Mouse (Mus musculus): Measurements from ENCODE around the gene B3gat2.

The B3gat2 gene

DNA sequence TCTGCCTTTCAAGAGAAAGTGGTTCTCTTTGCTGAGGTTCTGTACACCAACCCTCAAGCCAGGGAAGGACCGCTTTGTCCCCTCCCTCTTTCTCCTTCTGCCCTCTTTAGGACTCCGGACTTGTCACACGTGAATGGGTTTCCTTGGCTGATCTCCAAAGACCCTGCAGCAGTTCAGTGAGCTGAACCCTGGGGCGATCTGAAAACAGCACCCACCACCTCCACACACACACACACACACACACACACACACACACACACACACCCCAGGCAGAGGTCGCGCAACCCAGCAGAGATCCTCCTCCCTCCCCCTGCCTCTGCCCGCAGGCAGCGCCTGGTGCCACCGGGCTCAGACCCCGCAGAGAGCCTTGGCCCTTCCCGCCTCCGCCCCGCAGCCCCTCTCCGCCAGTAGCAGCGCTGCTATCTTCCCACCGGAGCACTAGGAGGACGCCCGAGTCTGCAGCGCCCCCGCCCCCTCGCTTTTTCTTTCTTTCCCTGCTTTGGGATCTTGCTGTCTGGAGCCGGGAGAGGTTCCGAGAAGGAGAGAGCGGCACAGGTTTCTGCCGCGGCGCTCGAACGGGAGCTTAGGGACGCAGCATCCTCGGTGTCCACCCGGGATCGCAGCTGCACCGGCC lies at the start of gene B3gat2:
TSS of gene B3gat2 (plus strand) at position 252 of the 634 bp plus-strand sequence.
- no peak for DNase-seq (ENCODE audit: low read depth, low spot score)

DNA sequence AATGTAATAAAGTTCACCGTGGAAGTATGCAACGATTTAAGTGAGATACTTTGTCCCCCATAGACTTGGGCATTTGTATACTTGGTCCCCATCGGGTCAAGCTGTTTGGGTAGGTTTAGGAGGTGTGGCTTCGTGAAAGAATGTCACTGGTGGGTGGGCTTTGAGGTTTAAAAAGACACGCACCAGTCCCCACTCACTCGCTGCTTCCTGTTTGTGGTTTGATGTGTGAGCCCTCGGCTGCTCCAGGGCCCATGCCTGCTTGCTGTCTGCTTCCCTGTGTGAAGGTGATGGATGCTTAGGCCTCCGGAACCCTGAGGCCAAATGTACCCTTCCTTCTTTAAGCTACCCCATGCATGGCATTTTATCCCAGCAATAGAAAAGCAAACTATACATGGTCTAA lies 41.2 kb upstream of the B3gat2 start:
- no peak for DNase-seq (ENCODE audit: low read depth, low spot score)

DNA sequence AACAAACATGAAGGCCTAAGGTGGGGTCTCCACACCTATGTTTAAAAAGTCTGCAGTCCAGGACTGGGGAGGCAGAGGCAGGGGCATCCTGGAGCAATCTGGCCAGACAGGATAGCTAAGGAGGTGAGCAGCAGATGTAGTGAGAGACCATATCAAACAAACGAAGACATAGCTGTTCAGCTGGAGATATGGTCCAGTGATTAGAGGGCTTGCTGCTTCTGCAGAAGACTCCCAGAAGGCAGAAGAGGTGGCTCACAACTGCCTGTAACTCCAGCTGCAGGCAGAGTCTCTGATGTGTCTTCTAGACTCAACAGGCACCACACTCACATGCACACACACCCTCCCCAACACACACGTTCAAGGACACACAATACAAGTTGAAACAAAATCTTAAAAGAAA lies 40.5 kb upstream of the B3gat2 start:
- no peak for DNase-seq (ENCODE audit: low read depth, low spot score)

DNA sequence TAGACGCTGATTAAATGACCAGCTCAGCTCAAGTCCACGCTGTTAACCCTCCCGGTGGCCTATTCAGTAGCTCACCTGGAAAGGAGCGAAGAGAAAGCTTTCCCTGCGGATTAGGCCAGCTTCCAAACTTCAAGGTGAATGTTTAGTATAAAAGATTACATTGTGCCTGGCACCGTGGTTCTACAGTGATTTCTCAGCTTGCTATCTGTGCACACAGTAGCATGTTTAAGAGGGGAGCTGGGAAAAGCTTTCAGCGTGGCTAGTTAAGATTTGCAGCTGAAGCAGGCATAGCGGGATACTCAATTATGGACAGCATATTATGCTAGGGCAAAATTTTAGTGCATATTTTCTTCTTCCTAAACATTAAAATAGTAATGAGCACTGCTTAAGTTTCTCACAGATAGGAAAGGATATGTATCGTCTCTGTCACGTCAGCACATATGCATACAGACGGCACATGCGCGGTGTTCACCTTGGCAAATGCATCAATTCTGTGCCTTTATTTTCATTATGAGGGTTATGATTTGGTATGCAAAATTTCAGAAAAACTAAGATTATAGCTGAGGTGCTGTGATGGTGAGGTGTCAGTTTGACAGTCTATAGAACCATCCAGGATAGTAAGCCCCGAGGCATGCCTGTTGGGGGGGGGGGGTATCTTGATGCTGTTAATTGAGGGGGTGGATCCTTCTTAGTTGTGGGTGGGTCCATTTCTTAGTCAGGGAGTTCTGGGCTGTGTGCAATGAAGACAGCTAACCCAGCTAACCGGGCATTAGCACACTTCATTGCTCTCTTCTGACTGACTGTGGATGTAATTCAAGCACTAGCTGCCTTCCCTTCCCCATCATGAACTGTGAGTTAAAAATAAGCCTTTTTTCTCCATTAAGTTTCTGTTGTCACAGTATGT lies 38.8 kb upstream of the B3gat2 start:
- no peak for DNase-seq (ENCODE audit: low read depth, low spot score)

DNA sequence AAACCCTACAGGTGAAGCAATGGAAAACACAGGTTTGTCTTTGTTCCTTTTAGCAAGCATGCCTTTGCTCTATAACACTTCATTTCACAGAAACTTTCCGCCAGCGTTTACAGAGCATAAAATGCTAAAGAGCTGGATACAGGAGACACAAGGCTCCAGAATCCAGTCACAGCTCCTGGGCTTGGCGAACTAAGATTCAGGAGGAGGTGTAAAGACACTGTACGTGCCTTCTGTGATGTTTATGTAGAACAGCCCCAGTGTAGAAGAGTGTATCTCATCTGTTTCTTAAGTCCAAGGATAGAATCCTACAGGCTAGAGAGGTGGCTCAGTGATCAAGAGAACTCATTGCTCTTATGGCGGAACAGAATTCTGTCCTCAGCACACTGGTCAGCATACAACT lies 30.2 kb upstream of the B3gat2 start:
- no peak for DNase-seq (ENCODE audit: low read depth, low spot score)

DNA sequence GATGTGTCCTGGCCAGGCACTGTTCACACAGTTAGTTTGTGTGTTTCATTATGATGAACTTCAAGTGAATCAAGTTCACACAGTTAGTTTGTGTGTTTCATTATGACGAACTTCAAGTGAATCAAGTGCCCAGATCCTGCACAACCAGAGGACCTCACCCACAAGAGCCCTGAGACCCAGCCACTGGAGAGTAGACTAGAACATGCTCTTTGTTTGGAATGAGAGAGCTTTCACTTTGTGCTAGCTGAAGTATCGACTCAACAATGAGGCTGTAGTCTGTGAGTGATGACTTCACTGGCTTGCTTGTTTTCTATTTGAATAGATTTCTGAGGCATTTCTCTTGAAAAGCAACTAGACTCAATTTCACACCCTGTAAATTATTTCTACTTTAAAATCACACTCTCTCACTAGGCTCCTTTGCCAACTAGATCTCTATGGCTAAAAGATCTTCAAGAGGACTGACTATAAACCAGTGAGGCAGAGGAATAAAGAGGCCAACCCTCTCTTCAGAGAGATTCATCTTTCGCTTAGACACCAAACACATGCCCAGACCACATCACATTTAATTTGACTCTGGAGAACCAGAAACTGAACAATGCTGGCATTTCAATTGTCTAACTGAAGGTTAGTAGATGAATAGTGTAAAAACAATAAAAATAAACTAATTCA lies 10.6 kb upstream of the B3gat2 start:
- no peak for DNase-seq (ENCODE audit: low read depth, low spot score)

DNA sequence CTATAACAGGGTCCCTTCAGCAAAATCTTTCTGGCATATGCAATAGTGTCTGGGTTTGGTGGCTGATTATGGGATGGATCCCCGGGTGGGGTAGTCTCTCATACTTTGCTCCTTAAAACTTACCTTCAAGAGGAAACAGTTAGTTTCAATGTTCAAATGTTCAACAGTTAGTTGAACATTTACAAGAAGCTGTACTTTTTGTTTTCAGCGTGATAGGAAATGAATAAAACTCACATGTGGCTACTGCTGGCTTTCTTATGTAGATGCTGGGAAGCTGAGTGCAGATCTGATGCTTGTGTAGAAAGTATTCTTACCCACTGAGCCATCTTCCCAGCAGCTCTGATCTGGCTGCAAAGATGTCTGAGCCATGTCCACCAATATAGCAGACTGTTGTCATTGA lies 8.5 kb upstream of the B3gat2 start:
- DNase-seq (ENCODE audit: low read depth, low spot score), result no peak

DNA sequence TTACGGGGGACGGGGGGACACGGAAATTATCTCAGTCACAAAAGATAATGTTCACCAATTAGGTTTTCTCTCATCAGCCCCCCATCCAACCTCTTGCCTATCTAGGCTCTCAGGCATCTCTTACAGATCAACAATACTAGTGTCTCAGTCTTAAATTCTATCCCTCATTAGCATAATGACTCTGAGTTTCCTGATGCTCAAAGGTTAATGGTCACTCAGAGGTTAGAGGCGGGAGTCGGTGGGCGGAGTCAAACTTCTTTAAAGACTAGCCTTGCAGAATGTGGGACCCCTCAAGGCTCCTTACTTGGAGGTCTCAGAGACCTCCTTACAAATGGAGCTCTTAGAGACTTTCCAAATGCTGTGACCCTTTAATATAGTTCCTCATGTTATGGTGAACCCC lies 8.0 kb upstream of the B3gat2 start:
- DNase-seq (ENCODE audit: low read depth, low spot score), result no peak

DNA sequence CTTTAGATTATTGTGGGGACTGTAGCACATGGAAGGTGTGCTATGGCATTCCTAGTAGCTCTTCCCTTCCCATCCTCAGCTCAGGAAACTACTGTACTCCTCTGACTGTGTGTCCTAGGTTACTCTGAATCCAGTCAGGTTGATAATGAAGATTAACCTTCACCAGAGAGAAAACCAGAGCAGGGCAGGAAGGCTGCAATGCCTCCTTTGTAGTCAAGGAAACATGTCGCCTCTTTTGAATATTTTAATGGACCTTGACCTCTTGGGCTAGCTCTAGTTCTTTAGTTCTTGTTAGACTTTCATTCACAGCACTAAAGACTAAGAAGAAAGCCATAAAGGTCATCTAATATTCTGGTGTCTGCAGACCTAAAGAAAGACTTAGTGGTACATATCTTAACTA lies 7.2 kb upstream of the B3gat2 start:
- no peak for DNase-seq (ENCODE audit: low read depth, low spot score)

DNA sequence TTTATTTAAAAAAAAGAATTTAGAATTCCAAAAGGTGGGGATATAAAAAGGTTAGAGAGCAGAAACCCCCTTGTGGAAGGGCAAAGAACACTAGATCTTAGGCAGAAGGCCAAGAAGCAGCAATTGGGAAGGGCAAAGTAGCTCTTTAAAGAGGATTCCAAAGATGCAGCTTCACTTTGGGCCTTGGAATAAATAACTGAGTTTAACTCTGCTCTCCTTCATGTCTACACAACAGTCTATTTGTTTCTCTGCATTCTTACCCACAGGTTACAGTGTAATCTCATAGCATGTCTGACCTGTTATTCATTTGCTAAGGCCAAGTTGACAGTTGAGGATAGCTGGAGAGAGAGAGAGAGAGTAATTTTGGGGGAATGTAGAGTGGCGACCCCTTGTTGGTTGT lies 6.6 kb upstream of the B3gat2 start:
- DNase-seq (ENCODE audit: low read depth, low spot score), result no peak

DNA sequence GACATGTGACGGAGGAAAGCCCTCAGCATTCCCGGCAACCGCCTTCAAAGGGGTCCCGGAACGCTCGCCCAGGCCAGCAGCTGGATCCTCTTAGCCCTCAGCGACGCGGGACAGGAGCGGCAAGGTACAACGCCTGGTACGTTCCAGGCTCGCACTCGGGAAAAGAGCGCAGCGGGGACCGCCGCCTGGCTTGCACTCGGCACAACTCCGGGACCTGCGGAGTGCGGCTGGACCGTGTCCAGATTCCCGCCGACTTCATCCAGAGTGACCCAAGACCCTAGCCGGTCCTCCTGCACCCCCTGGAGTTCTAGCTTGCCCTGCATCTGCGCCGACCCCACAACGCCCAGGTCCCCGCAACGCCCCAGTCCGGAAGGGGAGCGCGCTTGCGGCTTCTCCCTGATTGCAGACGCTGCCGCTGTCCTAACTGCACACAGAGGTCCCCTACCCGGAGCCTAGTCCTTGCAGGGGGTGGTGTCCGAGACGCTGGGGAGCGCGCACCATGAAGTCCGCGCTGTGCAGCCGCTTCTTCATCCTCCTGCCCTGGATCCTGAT lies 659 bp downstream of the B3gat2 start:
- DNase-seq (ENCODE audit: low read depth, low spot score), result no peak

DNA sequence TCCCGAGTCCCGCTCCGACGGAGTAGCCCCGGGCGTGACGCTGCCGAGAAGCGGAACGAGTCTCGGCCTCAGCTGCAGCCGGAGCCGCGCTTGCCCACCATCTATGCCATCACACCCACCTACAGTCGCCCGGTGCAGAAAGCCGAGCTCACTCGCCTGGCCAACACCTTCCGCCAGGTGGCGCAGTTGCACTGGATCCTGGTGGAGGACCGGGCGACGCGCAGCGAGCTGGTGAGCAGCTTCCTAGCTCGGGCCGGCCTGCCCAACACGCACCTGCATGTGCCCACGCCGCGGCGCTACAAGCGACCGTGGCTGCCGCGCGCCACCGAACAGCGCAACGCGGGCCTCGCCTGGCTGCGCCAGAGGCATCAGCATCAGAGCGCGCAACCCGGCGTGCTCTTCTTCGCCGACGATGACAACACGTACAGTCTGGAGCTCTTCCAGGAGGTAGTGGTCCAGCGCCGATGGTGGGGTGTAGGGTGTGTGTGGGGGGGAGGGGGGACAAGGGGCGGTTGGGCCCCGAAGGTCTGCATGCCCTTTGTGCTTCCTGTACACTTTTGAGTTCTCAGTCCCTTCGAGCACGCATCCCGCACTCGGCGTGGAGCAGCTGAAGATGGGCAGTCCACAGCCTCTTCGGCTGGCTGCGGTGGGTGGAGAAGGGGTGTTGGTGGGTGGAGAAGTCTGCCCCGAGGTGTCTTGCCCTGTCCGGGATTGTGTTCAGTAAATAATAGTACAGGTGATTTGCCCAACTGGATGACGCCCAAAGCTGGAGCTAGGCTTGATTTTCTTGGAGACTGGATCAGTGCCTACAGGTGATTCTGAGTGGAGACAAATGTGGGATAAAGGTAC lies 1.5 kb downstream of the B3gat2 start:
- peak; percentile 54 for DNase-seq (ENCODE audit: low read depth, low spot score)

DNA sequence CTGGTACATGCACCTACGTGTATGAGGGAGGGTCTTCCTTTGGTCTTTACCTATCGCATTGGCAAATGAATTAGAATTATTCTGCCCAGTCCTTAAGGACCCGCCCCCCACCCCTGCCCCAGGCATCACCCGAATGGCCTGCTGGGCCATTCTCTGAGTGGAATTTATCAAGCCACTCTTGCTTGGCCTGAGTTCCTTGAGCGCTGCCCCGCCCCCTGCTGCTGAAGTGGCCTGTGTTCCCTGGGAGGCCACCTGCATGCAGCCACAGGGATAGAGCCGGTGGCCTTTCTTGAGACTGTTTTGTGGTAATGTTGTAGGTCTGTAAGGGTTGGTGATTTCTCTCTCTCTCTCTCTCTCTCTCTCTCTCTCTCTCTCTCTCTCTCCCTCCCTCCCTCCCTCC lies 2.2 kb downstream of the B3gat2 start:
- no peak for DNase-seq (ENCODE audit: low read depth, low spot score)

DNA sequence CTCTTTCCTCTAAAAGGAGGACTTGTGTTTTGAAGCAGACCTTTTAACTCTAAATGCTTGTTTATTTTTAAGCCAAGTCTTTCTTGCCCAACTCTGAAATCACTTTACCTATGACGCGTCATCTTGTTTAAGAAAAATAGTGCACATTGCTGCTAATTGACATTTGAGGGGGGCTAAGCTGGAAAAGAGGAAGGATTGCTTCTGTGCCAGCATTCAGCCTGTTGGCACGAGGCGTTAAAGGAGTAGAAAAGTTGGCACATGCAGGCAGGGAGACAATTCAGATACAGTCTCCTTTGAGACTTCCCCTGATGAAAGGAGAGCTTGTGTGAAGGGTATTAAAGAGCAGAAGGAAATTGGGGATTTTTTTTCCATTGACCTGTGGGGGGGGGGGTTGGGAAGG lies 3.2 kb downstream of the B3gat2 start:
- DNase-seq (ENCODE audit: low read depth, low spot score), result no peak

DNA sequence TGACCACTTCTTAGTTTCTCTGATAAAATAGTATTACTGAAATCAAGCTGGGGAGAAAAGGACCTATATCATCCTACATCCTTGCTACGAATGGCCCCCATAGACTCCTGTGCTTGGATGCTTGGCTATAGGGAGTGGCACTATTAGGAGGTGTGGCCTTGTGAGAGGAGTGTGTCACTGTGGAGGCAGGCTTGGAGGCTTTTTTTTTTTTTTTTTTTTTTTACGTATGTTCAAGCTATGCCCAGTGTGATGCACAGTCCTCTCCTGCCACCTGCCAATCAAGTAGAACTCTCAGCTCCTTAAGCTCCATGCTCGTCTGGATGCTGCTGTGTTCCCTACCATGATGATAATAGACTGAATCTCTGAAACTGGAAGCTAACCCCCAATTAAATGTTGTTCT lies 11.5 kb downstream of the B3gat2 start:
- no peak for DNase-seq (ENCODE audit: low read depth, low spot score)

DNA sequence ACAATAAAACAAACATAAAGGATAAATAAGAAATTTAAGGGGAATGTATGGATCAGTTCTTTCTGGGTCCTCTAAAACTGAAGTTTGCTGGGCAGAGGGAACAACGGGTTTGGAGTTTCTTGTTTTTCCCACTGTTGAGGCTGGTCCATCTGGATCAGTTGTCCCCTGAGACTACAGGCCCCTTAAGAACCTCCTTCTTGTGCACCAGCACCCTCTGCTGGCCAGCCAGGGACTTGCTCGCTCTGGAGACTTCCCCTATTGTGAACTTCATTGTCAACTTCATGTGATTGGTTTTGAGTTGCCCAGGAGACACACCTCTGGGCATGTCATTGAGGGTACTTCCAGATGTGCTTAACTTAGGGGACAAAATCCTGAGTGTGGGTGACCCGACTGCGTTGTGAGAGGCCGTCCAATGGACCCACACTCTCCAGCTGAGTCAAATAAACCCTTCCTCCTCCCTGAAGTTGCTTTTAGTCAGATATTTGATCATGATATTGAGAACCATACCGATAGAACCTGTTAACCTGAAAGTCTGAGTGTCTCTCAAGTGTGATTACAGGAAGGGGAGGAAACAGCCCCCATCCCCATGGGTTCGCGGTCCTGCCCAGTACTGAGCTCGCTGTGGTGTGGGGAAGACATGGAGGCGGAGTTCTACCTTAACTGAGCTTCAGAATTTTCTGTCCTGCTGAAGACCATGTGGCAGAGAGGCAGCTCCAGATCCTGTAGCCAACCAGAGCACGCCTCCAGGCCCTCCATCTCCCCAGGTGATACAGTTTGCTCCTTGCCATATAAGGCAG lies 31.4 kb downstream of the B3gat2 start:
- DNase-seq (ENCODE audit: low read depth, low spot score), result peak; percentile 21

DNA sequence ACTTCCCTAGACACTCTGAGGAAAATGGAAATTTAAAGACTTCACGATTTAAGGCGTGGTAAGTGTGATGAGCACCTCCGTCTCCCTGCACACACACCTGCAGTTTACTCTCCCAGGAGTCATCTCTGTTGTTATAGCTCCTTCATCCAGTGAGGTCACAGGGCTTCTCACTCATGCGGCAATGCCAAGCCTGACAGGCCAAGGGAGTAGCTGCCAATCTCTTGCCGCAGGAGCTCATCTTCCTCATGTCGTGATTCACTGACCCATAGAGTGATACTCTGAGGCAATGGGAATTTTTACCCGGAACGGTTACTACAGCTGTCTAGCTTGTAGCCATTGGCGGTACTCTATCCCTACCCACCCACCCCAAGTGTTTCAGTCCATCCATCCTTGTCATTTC lies 36.8 kb downstream of the B3gat2 start:
- DNase-seq (ENCODE audit: low read depth, low spot score), result no peak

DNA sequence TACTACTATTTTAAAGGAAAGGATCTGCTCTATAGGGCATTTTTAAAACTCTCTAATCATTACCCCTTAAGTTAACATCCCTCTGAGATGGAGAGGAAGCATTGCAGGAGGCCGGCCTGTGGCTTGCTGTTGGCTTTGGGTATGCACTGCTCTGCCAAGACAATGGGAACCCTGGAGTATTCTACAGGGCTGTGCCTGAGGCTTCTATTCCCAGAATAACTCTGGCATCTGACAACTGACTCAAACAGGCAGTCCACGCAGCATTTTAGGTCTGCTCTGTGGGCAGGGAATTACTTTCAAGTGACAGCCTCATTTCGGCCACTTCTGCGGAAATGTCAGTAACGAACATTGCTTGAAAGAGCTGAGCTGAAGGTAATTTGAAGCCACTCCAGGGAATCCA lies 60.1 kb downstream of the B3gat2 start:
- no peak for DNase-seq (ENCODE audit: low read depth, low spot score)

DNA sequence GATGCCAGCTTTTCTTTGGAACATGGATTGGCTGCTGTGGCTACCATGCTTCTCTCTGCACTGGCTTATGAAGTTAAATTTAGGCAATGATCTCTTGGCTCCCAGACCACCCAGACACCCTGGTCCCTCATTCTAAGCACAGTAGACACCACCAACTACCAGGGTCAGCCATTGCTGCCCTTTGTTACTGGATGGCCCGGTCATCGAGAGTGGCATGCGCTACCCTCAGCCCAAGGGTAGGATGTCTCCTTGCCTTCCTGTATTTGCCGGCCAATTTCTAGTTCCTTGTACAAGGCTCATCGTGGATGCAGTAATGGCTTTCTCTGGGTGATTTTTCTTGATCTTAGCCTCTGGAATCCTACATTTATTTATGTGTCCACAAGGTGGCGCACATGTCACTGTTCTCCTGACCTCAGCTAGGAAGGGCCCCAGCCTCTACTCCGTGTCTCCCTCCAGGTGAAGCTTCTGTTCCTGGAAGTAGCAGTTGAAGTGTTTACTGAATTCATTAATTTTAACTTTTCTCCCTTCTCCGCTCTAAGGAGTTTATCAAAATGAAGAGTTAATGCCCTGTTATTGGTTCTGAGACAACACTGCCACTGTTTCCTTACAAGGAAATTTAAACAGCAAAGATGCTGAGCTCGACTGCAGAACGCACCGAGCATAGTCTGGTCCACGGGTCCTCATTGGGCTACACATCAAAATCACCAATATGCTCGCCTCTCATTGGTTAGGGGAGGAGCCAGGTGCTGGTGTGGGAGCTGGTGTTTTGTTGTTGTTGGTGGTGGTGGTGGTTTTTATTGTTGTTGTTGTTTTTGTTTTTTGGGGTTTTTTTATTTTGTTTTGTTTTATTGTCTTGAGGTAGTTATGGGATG lies 65.6 kb downstream of the B3gat2 start:
- DNase-seq (ENCODE audit: low read depth, low spot score), result peak; percentile 48

DNA sequence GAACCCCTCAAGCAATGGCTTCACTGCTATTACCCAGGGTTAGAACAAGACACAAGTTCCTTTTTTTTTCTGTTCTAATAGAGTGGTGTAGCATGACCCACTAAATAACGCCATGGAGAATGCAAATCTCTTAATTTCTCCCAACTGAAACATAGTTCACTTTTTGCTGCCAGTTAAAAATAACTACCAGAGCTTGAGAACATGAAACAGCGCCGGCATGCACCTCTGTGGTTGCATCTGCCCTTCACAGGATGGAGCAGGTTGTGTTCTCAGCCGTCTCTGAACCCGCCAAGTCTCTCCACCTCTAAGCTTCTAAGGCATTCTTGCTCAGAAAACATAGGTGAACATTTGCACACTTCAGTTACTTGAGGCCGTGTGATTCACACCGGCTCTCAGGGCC lies 72.7 kb downstream of the B3gat2 start:
- no peak for DNase-seq (ENCODE audit: low read depth, low spot score)
